Mouse (Mus musculus): Measurements from ENCODE around the gene Slc12a1. TPM values are rescaled to one million over a fixed set of nuclear protein-coding genes. Genes with fewer than 3 reads are reported as not detected.
"Not testable (repeated sequence)": the region's sequence is repeated elsewhere in the genome, so short reads cannot be mapped to it uniquely, and the experiment has no call there.

Gene Slc12a1
- not detected in 2 replicates for polyA plus RNA-seq (2014; fragmentation: Nextera tagmentation; extraction: Ambion mirVana)

DNA sequence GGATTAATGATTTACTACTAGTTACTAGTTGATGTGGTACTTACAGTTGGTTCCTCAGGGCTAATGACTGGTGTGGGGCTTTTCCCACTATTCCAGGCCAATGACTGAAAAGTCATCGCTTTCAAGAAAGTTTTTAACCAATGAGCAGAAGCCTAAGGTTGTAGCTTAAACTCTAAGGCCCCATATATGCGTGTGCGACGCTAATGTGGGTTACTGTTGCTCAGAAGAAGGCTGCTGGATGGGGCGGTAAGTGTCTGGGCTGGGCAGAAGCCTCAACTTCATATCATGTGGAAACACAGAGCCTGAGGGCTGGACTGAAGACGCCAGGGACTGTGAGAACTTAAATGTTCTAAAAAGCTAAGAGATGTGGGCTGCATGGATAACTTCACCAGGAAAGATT is at the start of gene Slc12a1:
Gene Slc12a1 (plus strand): TSS at position 118 of the 400 bp plus-strand sequence.
- WGBS, result 88% methylated on average over 6 of the region's 6 CpGs
- Histone ChIP-seq H3K4me1 (ENCODE audit: control insufficient read depth, insufficient read depth, low read length) (no peaks in the 10 kb centered on the region), H3K27me3 (ENCODE audit: control insufficient read depth, insufficient read depth, low read length) (no peaks in the 10 kb centered on the region), H3K9me3 (ENCODE audit: control insufficient read depth, low read length) (no peaks in the 10 kb centered on the region), H3K4me3 (ENCODE audit: low read depth, low read length) (no peak within 1 kb of the TSS), H3K4me2 (ENCODE audit: low read depth, severe bottlenecking) (no peak within 1 kb of the TSS), H3K36me3 (ENCODE audit: control insufficient read depth, insufficient read depth, low read length) (no peaks in the 10 kb centered on the region), H3K9ac (ENCODE audit: low read length) (no peak within 1 kb of the TSS), H3K27ac (replicated peaks; ENCODE audit: low read depth, low read length) (no peak within 1 kb of the TSS)
- ATAC-seq (ENCODE audit: insufficient number of reproducible peaks, low FRiP score, low TSS enrichment, low read depth) (no peak), DNase-seq (ENCODE audit: low spot score) (no peak)

DNA sequence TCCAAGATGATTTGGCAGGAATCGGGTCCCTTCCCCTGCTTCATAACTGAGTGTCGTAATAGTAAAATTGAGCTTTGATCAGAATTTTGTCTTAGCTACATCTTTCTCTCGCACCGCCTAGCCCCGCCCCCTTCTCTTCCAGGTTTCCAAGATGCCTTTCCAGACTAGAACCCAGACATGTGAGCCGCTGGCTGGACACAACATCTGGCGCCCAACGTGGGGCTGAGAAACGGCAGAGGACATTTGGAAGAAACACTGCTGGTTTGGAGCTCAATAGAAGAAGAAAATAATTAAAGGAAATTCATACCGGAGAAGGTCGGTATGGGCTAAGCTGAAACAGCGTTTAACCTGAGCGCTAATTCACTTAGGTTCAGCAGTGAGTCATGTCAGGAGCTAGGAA is 47.8 kb upstream of the Slc12a1 start:
- H3K27ac ChIP-seq (replicated peaks; ENCODE audit: low read depth, low read length); ATAC-seq (ENCODE audit: insufficient number of reproducible peaks, low FRiP score, low TSS enrichment, low read depth); H3K4me1 ChIP-seq (ENCODE audit: control insufficient read depth, insufficient read depth, low read length); H3K4me2 ChIP-seq (ENCODE audit: low read depth, severe bottlenecking); H3K27me3 ChIP-seq (ENCODE audit: control insufficient read depth, insufficient read depth, low read length); H3K9me3 ChIP-seq (ENCODE audit: control insufficient read depth, low read length); H3K9ac ChIP-seq (ENCODE audit: low read length); DNase-seq (ENCODE audit: low spot score); H3K4me3 ChIP-seq (ENCODE audit: low read depth, low read length): not testable (repeated sequence)
- WGBS, result 97% methylated on average over 13 of the region's 13 CpGs
- H3K36me3 ChIP-seq (ENCODE audit: control insufficient read depth, insufficient read depth, low read length), result peaks cover 10% of the 10 kb centered on the region; the same call in 1 of the 2 replicates

- 96% methylated on average over 4 of the region's 4 CpGs for WGBS
Measured at GRCm38 (mm10) chr2:125106536-125106935, 45.8 kb upstream of the Slc12a1 start.

DNA sequence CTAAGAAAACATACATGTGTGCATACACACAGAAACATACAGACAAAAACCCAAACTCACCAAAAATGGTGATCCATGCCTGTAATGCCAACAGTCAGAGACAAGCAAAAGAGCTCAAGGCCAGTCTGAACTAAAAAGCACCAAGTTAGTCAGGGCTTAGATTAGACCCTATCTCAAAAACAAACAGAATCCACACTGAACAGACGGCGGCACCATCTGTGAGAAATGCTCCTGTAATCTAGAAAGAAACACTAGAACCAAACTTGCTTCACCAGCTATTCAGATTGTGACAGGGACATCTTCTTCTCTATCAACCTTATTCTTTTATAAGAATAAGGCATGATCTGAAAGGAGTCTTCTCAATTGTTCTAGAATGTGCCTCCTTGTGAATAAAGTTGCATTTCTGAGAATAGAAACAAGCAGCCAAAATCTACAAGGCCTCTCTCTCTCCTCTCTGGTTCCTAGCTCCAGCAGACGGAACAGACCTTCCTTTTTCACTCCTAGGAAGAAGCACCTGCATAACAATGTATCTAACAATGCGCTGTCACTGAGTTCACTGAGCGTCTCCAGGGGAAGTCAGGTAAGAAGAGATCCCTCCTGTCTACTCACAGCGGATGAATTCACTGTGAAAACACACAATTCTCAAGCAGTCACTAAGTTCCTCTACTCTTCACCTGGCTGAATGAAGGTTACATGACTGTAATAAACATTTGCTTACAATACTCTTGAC is 32.8 kb upstream of the Slc12a1 start:
- Histone ChIP-seq H3K9ac (ENCODE audit: low read length) (no peak overlapping the region), H3K27me3 (ENCODE audit: control insufficient read depth, insufficient read depth, low read length) (no peaks in the 10 kb centered on the region), H3K4me2 (ENCODE audit: low read depth, severe bottlenecking) (no peak overlapping the region), H3K36me3 (ENCODE audit: control insufficient read depth, insufficient read depth, low read length) (no peaks in the 10 kb centered on the region), H3K9me3 (ENCODE audit: control insufficient read depth, low read length) (no peaks in the 10 kb centered on the region), H3K4me3 (ENCODE audit: low read depth, low read length) (no peak overlapping the region), H3K27ac (replicated peaks; ENCODE audit: low read depth, low read length) (no peak overlapping the region), H3K4me1 (ENCODE audit: control insufficient read depth, insufficient read depth, low read length) (peaks cover 9% of the 10 kb centered on the region)
- ATAC-seq (ENCODE audit: insufficient number of reproducible peaks, low FRiP score, low TSS enrichment, low read depth) (no peak), DNase-seq (ENCODE audit: low spot score) (no peak)
- 89% methylated on average over 6 of the region's 6 CpGs for WGBS

More at GRCm38 (mm10) chr2:125106536-125106935, 45.8 kb upstream of the Slc12a1 start:
- not testable (repeated sequence) for H3K9ac ChIP-seq (ENCODE audit: low read length); H3K4me3 ChIP-seq (ENCODE audit: low read depth, low read length); H3K9me3 ChIP-seq (ENCODE audit: control insufficient read depth, low read length); ATAC-seq (ENCODE audit: insufficient number of reproducible peaks, low FRiP score, low TSS enrichment, low read depth); H3K4me1 ChIP-seq (ENCODE audit: control insufficient read depth, insufficient read depth, low read length); H3K4me2 ChIP-seq (ENCODE audit: low read depth, severe bottlenecking); H3K27me3 ChIP-seq (ENCODE audit: control insufficient read depth, insufficient read depth, low read length); H3K27ac ChIP-seq (replicated peaks; ENCODE audit: low read depth, low read length); DNase-seq (ENCODE audit: low spot score)
- H3K36me3 ChIP-seq (ENCODE audit: control insufficient read depth, insufficient read depth, low read length), result peaks cover 13% of the 10 kb centered on the region; the same call in 1 of the 2 replicates

DNA sequence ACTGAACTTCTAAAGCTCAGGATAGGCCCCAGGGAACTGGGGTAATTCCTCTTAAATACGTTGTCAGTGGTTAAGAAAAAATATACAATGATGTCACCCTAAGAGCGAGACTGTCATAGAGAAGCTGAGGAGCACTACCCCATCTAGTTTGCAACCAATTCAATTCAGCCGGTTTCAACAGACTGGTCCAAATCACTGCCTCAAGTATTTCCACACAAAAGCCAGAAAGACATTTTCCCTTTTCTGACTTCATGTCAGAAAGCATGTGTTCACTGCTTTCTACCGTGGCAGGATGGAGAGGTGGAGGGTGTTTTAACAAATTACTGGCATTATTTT is 30.0 kb upstream of the Slc12a1 start:
- ATAC-seq (ENCODE audit: insufficient number of reproducible peaks, low FRiP score, low TSS enrichment, low read depth), result no peak
- no peaks in the 10 kb centered on the region for H3K27me3 ChIP-seq (ENCODE audit: control insufficient read depth, insufficient read depth, low read length)
- DNase-seq (ENCODE audit: low spot score), result no peak
- peak overlapping the region; percentile 71 for H3K4me3 ChIP-seq (ENCODE audit: low read depth, low read length)
- H3K9me3 ChIP-seq (ENCODE audit: control insufficient read depth, low read length), result no peaks in the 10 kb centered on the region
- no peak overlapping the region for H3K27ac ChIP-seq (replicated peaks; ENCODE audit: low read depth, low read length)
- no peaks in the 10 kb centered on the region for H3K36me3 ChIP-seq (ENCODE audit: control insufficient read depth, insufficient read depth, low read length)
- H3K4me2 ChIP-seq (ENCODE audit: low read depth, severe bottlenecking), result peak overlapping the region; percentile 60
- peaks cover 9% of the 10 kb centered on the region for H3K4me1 ChIP-seq (ENCODE audit: control insufficient read depth, insufficient read depth, low read length)
- H3K9ac ChIP-seq (ENCODE audit: low read length), result peak overlapping the region; percentile 99
- 18% methylated on average over 4 of the region's 4 CpGs for WGBS

DNA sequence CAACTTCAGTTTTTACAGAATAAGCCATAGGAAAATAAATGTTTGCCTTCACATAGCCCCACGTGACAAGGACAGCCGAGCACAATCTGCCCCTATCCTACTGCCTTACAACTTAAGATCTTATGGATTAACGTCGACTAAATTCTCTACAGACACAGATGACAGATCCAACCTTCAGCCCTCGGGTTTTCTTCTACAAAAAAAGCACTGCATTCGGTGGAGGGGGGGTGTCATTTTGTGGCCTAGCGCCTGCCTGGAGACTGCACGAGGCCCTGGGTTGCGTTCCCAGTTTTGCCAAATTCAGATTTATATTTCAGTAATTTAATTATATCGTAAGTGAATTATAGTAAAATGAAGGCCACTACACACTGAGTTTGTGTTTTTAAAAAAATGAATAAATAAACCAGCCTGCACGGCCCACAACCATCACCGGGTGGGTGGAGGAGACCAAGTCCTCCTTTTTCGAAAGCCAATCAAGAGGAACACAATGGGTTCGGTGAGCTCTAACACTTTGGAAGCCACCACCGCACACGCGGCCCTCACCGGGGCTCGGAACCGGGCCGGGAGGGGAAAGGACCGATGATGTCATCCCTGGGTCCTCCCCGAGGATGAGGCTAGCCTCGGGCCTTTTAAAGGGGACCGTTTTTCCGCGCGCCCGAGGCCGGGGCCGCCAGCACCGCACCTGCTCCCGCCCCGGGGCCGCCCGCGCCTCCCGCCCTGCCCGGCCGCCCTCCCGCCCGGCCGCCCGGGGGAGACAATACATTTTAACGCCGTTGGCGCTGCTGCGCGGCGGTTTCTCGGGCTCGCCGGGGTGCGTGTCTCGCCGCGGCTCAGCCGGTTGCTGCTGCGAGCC is 29.5 kb upstream of the Slc12a1 start:
- Histone ChIP-seq H3K9ac (ENCODE audit: low read length) (peak overlapping the region; percentile 99), H3K4me2 (ENCODE audit: low read depth, severe bottlenecking) (peak overlapping the region; percentile 60), H3K4me3 (ENCODE audit: low read depth, low read length) (peak overlapping the region; percentile 71), H3K36me3 (ENCODE audit: control insufficient read depth, insufficient read depth, low read length) (no peaks in the 10 kb centered on the region), H3K9me3 (ENCODE audit: control insufficient read depth, low read length) (no peaks in the 10 kb centered on the region), H3K27me3 (ENCODE audit: control insufficient read depth, insufficient read depth, low read length) (no peaks in the 10 kb centered on the region), H3K4me1 (ENCODE audit: control insufficient read depth, insufficient read depth, low read length) (peaks cover 9% of the 10 kb centered on the region), H3K27ac (replicated peaks; ENCODE audit: low read depth, low read length) (peak overlapping the region; percentile 83)
- ATAC-seq (ENCODE audit: insufficient number of reproducible peaks, low FRiP score, low TSS enrichment, low read depth) (peak; percentile 69), DNase-seq (ENCODE audit: low spot score) (peak; percentile 61)
- under 1% methylated on average over 53 of the region's 59 CpGs for WGBS

- H3K4me2 ChIP-seq (ENCODE audit: low read depth, severe bottlenecking), result peak within 1 kb of the TSS; percentile 60
- H3K9ac ChIP-seq (ENCODE audit: low read length), result peak within 1 kb of the TSS; percentile 99
- H3K27ac ChIP-seq (replicated peaks; ENCODE audit: low read depth, low read length), result peak within 1 kb of the TSS; percentile 83
- WGBS, result under 1% methylated on average over 37 of the region's 48 CpGs
- DNase-seq (ENCODE audit: low spot score) (peak; percentile 92), ATAC-seq (ENCODE audit: insufficient number of reproducible peaks, low FRiP score, low TSS enrichment, low read depth) (peak; percentile 86)
- no peaks in the 10 kb centered on the region for H3K36me3 ChIP-seq (ENCODE audit: control insufficient read depth, insufficient read depth, low read length)
- H3K4me1 ChIP-seq (ENCODE audit: control insufficient read depth, insufficient read depth, low read length), result peaks cover 9% of the 10 kb centered on the region
- H3K9me3 ChIP-seq (ENCODE audit: control insufficient read depth, low read length), result no peaks in the 10 kb centered on the region
- H3K4me3 ChIP-seq (ENCODE audit: low read depth, low read length), result peak within 1 kb of the TSS; percentile 71
- H3K27me3 ChIP-seq (ENCODE audit: control insufficient read depth, insufficient read depth, low read length), result no peaks in the 10 kb centered on the region
Measured at GRCm38 (mm10) chr2:125123477-125123852, 28.8 kb upstream of the Slc12a1 start, which contains the start of gene Myef2. Gene Myef2, minus strand, starts transcription at chr2:125123661.

DNA sequence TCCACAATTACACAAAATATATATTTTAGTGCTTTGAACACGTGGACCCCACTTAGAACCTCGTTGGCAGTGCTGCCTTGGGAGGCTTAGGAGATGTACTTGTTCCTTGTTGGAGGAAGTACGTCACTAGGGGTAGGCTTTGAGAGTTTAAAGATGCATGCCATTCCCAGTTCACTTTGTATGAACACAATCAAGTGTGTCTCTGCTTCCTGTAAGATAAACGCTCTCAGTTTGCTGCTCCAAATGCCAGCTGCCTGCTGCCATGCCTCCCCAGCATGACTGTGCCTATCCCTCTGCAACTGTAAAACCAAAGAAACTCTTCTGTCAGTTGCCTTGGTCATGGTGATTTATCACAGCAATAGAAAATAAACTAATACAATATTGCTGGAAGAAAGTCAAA is 26.5 kb upstream of the Slc12a1 start:
- no peak overlapping the region for H3K4me3 ChIP-seq (ENCODE audit: low read depth, low read length)
- H3K27ac ChIP-seq (replicated peaks; ENCODE audit: low read depth, low read length), result no peak overlapping the region
- H3K9ac ChIP-seq (ENCODE audit: low read length), result no peak overlapping the region
- DNase-seq (ENCODE audit: low spot score) (no peak), ATAC-seq (ENCODE audit: insufficient number of reproducible peaks, low FRiP score, low TSS enrichment, low read depth) (no peak)
- WGBS, result 43% methylated on average over 4 of the region's 4 CpGs
- no peak overlapping the region for H3K4me2 ChIP-seq (ENCODE audit: low read depth, severe bottlenecking)
- H3K9me3 ChIP-seq (ENCODE audit: control insufficient read depth, low read length), result no peaks in the 10 kb centered on the region
- no peaks in the 10 kb centered on the region for H3K36me3 ChIP-seq (ENCODE audit: control insufficient read depth, insufficient read depth, low read length)
- H3K4me1 ChIP-seq (ENCODE audit: control insufficient read depth, insufficient read depth, low read length), result peaks cover 9% of the 10 kb centered on the region
- H3K27me3 ChIP-seq (ENCODE audit: control insufficient read depth, insufficient read depth, low read length), result no peaks in the 10 kb centered on the region

All from limb, embryonic 11.5 days (tissue).